Mouse (Mus musculus) erythroblast, embryonic 14.5 days (primary cell): ENCODE measurements at regions not wholly inside any gene's neighbourhood (a gene's known extent, or its start where the extent isn't known, plus 50 kb on each side); places are given as distances from the start of the nearest gene placed in this dataset.

Source experiments
- GATA1 ChIP-seq: IDR thresholded peaks from 2 replicates; pipeline ENCODE4 v1.6.1; 2012; ENCODE audit warnings: low read length, inconsistent platforms, mixed read lengths
- TAL1 ChIP-seq: IDR thresholded peaks from 3 replicates; pipeline ENCODE4 v1.6.1; 2012; ENCODE audit warnings: low read length, inconsistent platforms, mixed read lengths

- TF ChIP-seq TAL1 (no peak), GATA1 (no peak)
These were observed 57.7 kb upstream of the Klf14 start for GRCm38 (mm10) chr6:31016566-31016965.
